Mouse (Mus musculus): ENCODE measurements around the gene Ak5. TPM values are rescaled to one million over a fixed set of nuclear protein-coding genes. Genes with fewer than 3 reads are reported as not detected.
A peak's percentile ranks its signal among the peaks of the same experiment; 100 is the strongest.

Gene Ak5
- polyA plus RNA-seq, 1 experiment from 2014 or later, result 3.2 TPM

DNA sequence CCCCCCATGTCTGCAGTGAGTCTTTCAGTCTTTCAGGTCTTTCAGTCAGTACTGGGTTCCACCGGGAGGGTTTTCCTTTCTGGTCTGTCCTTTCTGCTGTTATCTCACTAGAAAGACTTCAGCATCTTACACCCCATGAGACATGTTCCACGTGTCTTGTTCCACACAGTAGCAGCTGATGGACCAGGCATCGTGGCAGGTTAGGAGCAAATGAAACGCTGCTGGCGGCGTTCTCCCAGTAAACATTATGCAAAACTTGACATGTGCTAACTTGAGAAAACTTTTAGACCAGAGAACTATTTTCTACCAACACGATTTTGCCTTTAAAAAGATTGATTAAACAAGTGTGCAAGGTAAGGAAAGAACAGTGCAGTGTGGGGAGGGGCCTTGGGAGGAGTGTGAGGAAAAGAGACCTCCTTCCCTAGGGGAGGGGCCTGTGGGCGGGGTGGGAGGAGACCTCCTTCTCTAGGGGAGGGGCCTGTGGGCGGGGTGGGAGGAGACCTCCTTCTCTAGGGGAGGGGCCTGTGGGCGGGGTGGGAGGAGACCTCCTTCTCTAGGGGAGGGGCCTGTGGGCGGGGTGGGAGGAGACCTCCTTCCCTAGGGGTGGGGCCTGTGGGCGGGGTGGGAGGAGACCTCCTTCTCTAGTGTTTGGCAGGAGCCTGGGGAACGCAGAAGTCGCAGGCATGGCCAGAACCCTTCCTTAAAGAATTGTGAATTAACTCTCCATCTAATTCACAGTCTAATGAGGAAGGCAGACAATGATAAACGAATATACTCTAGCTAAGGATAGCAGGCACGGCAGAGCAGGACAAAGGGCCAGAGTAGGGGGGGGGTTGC lies 189.3 kb downstream of the Ak5 start:
- H3K9me3 ChIP-seq (ENCODE audit: control insufficient read depth, low read length), result no peaks in the 10 kb centered on the region
- peak overlapping the region; percentile 40 for H3K4me3 ChIP-seq (ENCODE audit: low read depth, low read length)
- H3K27me3 ChIP-seq (replicated peaks; ENCODE audit: control insufficient read depth, insufficient read depth, low read length), result no peaks in the 10 kb centered on the region
- ATAC-seq (replicated peaks; ENCODE audit: low FRiP score, low TSS enrichment, low read depth), result peak; percentile 83
- 2% methylated on average over 14 of the region's 16 CpGs for WGBS
- peak; percentile 80 for DNase-seq (ENCODE audit: low spot score)
- H3K4me1 ChIP-seq (replicated peaks; ENCODE audit: control insufficient read depth, insufficient read depth, low read length), result peaks cover 14% of the 10 kb centered on the region
- peak overlapping the region; percentile 73 for H3K4me2 ChIP-seq (ENCODE audit: low read length)
- peak overlapping the region; percentile 48 for H3K9ac ChIP-seq (ENCODE audit: low read length)
- no peaks in the 10 kb centered on the region for H3K36me3 ChIP-seq (ENCODE audit: control insufficient read depth, insufficient read depth, low read length)
- H3K27ac ChIP-seq (ENCODE audit: low read depth), result peak overlapping the region; percentile 67; the same call in 1 of the 2 replicates

DNA sequence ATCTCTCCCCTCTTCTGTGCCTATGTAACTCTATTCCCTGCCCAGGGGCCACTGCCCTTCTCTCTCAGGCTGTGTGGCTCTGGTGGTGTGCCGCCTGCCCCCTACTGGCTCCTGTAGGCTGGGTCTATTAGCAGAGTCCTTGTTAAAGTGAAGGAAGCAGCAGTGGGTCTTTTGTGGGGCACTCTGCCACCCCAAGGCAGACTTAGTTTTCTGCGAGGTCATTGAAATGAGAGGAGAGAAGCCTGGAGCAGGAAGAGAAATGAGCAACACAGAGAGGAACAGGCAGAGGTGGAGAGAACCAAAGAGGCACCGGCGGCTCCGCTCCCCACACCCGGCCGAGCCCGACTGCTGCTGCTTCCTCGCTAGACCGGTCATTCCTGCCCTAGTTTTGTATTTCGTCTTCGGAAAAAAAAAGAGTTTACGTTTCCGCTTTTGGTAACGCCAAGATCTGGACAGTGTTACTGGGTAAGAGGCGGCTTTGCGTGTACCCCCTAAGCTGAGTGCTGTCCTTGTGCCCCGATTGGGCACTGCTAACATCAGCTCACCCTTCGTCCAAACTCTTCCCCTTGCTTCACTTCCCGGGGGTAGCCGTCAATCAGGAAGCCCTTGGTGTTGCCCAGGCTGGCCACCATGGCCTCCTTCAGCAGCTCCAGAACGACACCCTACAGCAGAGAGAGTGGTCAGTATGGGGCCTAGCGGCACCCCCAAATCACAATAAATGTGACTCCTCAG lies 190.2 kb downstream of the Ak5 start:
- DNase-seq (ENCODE audit: low spot score) (peak; percentile 82), ATAC-seq (replicated peaks; ENCODE audit: low FRiP score, low TSS enrichment, low read depth) (peak; percentile 76)
- Histone ChIP-seq H3K4me3 (ENCODE audit: low read depth, low read length) (peak overlapping the region; percentile 40), H3K9ac (ENCODE audit: low read length) (peak overlapping the region; percentile 48), H3K36me3 (ENCODE audit: control insufficient read depth, insufficient read depth, low read length) (no peaks in the 10 kb centered on the region), H3K4me1 (replicated peaks; ENCODE audit: control insufficient read depth, insufficient read depth, low read length) (0 out of 2 replicates have a peak, but pooled peaks cover 12% of the 10 kb centered on the region), H3K27me3 (replicated peaks; ENCODE audit: control insufficient read depth, insufficient read depth, low read length) (no peaks in the 10 kb centered on the region), H3K9me3 (ENCODE audit: control insufficient read depth, low read length) (no peaks in the 10 kb centered on the region), H3K4me2 (ENCODE audit: low read length) (peak overlapping the region; percentile 73), H3K27ac (ENCODE audit: low read depth) (peak overlapping the region; percentile 67)
- 3% methylated on average over 23 of the region's 23 CpGs for WGBS

DNA sequence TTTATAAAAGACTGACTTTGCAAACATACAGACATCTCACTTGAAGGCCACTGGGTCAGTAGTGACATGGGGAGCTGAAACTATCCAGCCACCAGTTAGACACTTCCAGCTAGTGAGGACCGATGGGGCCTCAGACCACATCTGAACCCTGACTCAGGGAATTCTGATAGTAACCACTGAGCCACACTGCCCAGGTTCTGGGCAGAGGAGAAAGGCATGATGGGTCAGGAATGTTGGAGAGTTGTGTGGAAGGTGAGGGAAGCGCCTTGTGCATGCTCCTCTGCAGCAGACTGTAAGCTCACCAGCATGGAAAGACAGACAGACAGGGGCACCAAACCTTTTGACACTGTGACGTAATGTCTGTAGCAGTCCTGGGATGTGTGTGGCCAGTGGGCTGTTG lies 192.3 kb downstream of the Ak5 start:
- no peaks in the 10 kb centered on the region for H3K27me3 ChIP-seq (replicated peaks; ENCODE audit: control insufficient read depth, insufficient read depth, low read length)
- no peaks in the 10 kb centered on the region for H3K36me3 ChIP-seq (ENCODE audit: control insufficient read depth, insufficient read depth, low read length)
- DNase-seq (ENCODE audit: low spot score) (no peak), ATAC-seq (replicated peaks; ENCODE audit: low FRiP score, low TSS enrichment, low read depth) (no peak)
- no peak overlapping the region for H3K27ac ChIP-seq (ENCODE audit: low read depth)
- no peak overlapping the region for H3K4me3 ChIP-seq (ENCODE audit: low read depth, low read length)
- H3K4me2 ChIP-seq (ENCODE audit: low read length), result no peak overlapping the region
- no peak overlapping the region for H3K9ac ChIP-seq (ENCODE audit: low read length)
- no peaks in the 10 kb centered on the region for H3K9me3 ChIP-seq (ENCODE audit: control insufficient read depth, low read length)
- 0 out of 2 replicates have a peak, but pooled peaks cover 12% of the 10 kb centered on the region for H3K4me1 ChIP-seq (replicated peaks; ENCODE audit: control insufficient read depth, insufficient read depth, low read length)
- 88% methylated on average over 3 of the region's 3 CpGs for WGBS

DNA sequence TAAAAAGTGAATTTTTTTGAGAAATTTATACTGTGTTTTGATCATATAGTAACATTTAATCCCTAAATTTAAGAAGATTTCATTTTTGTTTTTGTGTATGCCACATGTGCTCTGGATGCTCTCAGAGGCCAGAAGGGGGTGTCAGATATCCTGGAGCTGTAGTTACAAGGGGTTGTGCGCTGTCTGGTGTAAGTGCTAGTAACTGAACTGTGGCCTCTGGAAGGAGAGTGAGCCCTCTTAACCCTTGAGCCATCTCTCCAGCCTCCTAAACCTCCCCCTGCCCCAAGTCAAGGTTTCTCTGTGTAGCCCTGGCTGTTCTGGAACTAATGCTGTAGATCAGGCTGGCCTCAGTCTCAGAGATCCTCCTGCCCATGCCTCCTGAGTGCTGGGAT lies 192.9 kb downstream of the Ak5 start:
- Histone ChIP-seq H3K36me3 (ENCODE audit: control insufficient read depth, insufficient read depth, low read length) (no peaks in the 10 kb centered on the region), H3K4me2 (ENCODE audit: low read length) (no peak overlapping the region), H3K27me3 (replicated peaks; ENCODE audit: control insufficient read depth, insufficient read depth, low read length) (no peaks in the 10 kb centered on the region), H3K27ac (ENCODE audit: low read depth) (no peak overlapping the region), H3K9me3 (ENCODE audit: control insufficient read depth, low read length) (no peaks in the 10 kb centered on the region), H3K4me3 (ENCODE audit: low read depth, low read length) (no peak overlapping the region), H3K9ac (ENCODE audit: low read length) (no peak overlapping the region), H3K4me1 (replicated peaks; ENCODE audit: control insufficient read depth, insufficient read depth, low read length) (0 out of 2 replicates have a peak, but pooled peaks cover 12% of the 10 kb centered on the region)
- no peak for DNase-seq (ENCODE audit: low spot score)
- WGBS, result 85% methylated on average over 1 of the region's 1 CpGs
- ATAC-seq (replicated peaks; ENCODE audit: low FRiP score, low TSS enrichment, low read depth), result no peak

DNA sequence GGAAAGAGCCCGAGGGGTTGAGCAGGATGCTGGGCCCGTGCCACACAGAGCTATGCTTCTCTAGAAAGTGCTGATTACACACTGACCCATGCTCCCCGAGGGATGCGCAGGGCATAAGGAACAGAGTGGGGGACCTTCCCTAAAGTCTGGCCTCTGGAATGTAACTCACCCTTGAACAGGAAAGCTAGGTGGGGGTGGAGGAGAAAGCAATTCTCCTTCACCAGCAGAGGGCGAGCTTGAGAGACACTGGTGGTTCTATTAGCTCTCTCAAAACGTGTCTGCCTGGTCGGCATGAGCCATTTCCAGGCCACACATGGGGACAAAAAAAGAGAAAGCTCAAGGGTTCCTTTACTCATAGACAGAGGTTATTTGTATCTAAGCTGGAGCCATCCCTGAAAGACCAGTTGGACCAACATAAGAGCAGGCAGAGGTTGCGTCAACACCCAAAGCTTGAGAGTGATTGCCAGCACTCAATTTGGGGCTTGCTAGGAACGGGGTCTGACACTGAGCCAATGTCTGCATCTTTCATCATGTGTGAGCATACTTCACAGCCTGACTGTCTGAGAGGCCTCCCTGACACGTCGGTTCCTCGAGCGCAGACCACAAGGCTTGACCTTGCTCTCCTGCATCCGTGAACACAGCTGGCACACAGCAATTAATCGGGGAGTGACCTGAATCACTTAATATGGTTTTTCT lies 193.4 kb downstream of the Ak5 start:
- Histone ChIP-seq H3K4me1 (replicated peaks; ENCODE audit: control insufficient read depth, insufficient read depth, low read length) (0 out of 2 replicates have a peak, but pooled peaks cover 12% of the 10 kb centered on the region), H3K27ac (ENCODE audit: low read depth) (no peak overlapping the region), H3K36me3 (ENCODE audit: control insufficient read depth, insufficient read depth, low read length) (no peaks in the 10 kb centered on the region), H3K9ac (ENCODE audit: low read length) (no peak overlapping the region), H3K4me2 (ENCODE audit: low read length) (no peak overlapping the region), H3K27me3 (replicated peaks; ENCODE audit: control insufficient read depth, insufficient read depth, low read length) (no peaks in the 10 kb centered on the region), H3K4me3 (ENCODE audit: low read depth, low read length) (no peak overlapping the region), H3K9me3 (ENCODE audit: control insufficient read depth, low read length) (no peaks in the 10 kb centered on the region)
- ATAC-seq (replicated peaks; ENCODE audit: low FRiP score, low TSS enrichment, low read depth), result no peak
- WGBS, result 59% methylated on average over 15 of the region's 15 CpGs
- peak; percentile 74 for DNase-seq (ENCODE audit: low spot score)

DNA sequence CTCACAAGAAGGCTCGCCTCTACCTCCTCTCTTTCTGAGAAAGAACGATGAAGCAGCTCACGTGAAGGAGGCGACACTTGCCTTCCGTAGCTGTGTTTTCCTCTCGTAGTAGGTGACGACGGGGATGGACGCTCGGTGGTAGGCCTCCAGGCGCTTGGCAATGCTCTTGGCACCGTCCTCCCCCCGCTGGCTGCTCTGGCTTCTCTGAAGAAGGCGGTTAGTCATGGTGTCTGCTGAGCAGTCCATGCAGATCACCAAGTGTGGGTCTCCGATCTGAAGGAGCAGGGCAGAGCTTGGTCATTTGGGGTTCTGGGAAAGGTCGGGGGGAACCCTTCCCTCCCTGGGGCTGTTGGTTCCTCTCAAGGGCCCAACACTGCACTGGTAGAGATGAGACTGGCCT lies 195.5 kb downstream of the Ak5 start:
- Histone ChIP-seq H3K9ac (ENCODE audit: low read length) (no peak overlapping the region), H3K27ac (ENCODE audit: low read depth) (no peak overlapping the region), H3K36me3 (ENCODE audit: control insufficient read depth, insufficient read depth, low read length) (no peaks in the 10 kb centered on the region), H3K9me3 (ENCODE audit: control insufficient read depth, low read length) (no peaks in the 10 kb centered on the region), H3K4me1 (replicated peaks; ENCODE audit: control insufficient read depth, insufficient read depth, low read length) (peaks cover 10% of the 10 kb centered on the region; the same call in 1 of the 2 replicates), H3K4me2 (ENCODE audit: low read length) (no peak overlapping the region), H3K27me3 (replicated peaks; ENCODE audit: control insufficient read depth, insufficient read depth, low read length) (no peaks in the 10 kb centered on the region), H3K4me3 (ENCODE audit: low read depth, low read length) (no peak overlapping the region)
- no peak for ATAC-seq (replicated peaks; ENCODE audit: low FRiP score, low TSS enrichment, low read depth)
- WGBS, result 89% methylated on average over 16 of the region's 16 CpGs
- no peak for DNase-seq (ENCODE audit: low spot score)

DNA sequence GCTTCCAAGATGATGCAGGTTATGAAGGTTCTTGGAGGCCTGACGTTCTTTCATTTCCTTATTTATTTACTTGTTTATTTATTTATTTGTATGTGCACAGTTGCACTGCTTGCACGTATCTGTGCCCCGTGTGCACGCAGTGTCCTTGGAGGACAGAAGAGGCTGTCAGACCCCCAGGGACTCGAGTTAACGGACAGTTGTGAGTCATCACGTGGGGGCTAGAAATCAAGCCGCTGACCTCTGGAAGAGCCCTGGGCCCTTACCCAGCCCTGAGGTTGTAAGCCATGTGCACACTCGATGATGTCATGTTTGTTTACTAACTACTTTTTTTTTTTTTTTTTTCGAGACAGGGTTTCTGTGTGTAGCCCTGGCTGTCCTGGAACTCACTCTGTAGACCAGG lies 197.8 kb downstream of the Ak5 start:
- no peak overlapping the region for H3K27ac ChIP-seq (ENCODE audit: low read depth)
- DNase-seq (ENCODE audit: low spot score) (no peak), ATAC-seq (replicated peaks; ENCODE audit: low FRiP score, low TSS enrichment, low read depth) (no peak)
- 69% methylated on average over 10 of the region's 10 CpGs for WGBS
- no peak overlapping the region for H3K4me2 ChIP-seq (ENCODE audit: low read length)
- H3K36me3 ChIP-seq (ENCODE audit: control insufficient read depth, insufficient read depth, low read length), result no peaks in the 10 kb centered on the region
- H3K4me3 ChIP-seq (ENCODE audit: low read depth, low read length), result no peak overlapping the region
- no peaks in the 10 kb centered on the region for H3K27me3 ChIP-seq (replicated peaks; ENCODE audit: control insufficient read depth, insufficient read depth, low read length)
- peaks cover 7% of the 10 kb centered on the region; the same call in 1 of the 2 replicates for H3K4me1 ChIP-seq (replicated peaks; ENCODE audit: control insufficient read depth, insufficient read depth, low read length)
- H3K9ac ChIP-seq (ENCODE audit: low read length), result no peak overlapping the region
- H3K9me3 ChIP-seq (ENCODE audit: control insufficient read depth, low read length), result no peaks in the 10 kb centered on the region

DNA sequence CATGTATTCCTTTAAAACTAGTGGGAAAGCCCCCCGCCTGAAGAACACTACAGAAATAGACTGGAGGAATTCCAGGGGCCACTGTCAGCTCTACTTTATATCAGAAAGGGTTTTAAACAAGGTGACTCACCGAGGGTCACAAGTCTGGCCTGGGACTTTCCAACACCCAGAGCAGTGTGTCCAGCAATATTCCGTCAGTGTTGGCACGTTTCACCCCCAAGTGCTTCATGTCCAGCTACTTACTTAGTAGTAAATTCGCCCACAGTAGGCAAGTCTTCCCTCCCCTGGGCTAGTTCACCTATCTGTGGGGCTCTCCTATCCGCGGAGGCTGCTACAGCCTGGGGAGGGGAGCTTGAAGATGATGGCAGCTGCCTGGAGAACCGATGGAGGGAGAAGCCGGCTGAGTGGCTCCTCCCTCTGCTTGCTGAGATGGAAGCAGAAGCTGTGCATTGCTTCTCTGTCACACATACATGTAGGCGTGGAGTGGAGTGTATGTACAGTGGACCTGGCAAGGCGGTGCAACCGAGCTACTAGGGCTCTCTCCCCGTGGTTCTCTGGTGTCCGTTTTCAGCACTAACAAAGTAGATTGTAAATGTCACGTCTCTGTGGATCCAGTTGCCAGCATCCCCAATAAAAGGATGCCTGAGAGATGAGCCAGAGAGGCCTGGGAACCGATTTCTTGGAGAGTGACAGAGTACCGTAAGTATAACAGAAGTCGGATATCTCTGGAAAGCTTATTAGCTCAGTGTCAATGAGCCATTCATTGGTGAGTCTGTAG lies 198.5 kb downstream of the Ak5 start:
- Histone ChIP-seq H3K27me3 (replicated peaks; ENCODE audit: control insufficient read depth, insufficient read depth, low read length) (no peaks in the 10 kb centered on the region), H3K27ac (ENCODE audit: low read depth) (no peak overlapping the region), H3K9ac (ENCODE audit: low read length) (no peak overlapping the region), H3K4me2 (ENCODE audit: low read length) (no peak overlapping the region), H3K9me3 (ENCODE audit: control insufficient read depth, low read length) (no peaks in the 10 kb centered on the region), H3K4me1 (replicated peaks; ENCODE audit: control insufficient read depth, insufficient read depth, low read length) (peaks cover 7% of the 10 kb centered on the region; the same call in 1 of the 2 replicates), H3K36me3 (ENCODE audit: control insufficient read depth, insufficient read depth, low read length) (no peaks in the 10 kb centered on the region), H3K4me3 (ENCODE audit: low read depth, low read length) (no peak overlapping the region)
- ATAC-seq (replicated peaks; ENCODE audit: low FRiP score, low TSS enrichment, low read depth), result no peak
- no peak for DNase-seq (ENCODE audit: low spot score)
- 59% methylated on average over 18 of the region's 18 CpGs for WGBS
